In the genomic region with DNA sequence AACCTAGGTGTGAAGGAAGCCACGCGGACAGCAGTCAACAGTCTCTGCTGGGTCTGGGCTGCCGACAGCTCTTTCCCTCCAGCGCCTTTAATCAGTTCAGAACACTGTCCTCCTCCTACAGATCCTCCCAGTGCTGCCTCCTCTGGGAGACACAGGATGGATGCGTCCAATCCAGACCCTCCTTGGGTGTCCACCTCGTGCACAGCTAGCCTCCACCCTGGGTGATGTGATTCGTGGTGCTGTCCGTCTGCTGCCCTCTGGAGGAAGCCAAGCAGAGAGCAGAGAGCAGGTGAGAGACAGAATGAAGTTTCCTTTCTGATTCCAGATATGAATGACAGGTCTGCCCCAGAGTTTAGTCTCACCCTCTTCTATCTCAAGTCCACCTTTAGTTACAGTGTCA, we compare ENCODE assay signal across 8 mouse cellular contexts. TPM values are rescaled to one million over a fixed set of nuclear protein-coding genes. Genes with fewer than 3 reads are reported as not detected.
A peak's percentile ranks its signal among the peaks of the same experiment; 100 is the strongest.
DNase-seq lines count a peak whose midpoint lies in the region; ATAC-seq and TF ChIP-seq lines count a peak whose summit lies in the region.

No protein-coding gene starts in this region.

- H3K27ac ChIP-seq in hindbrain, postnatal 0 days: no peak overlapping the region
- H3K27ac ChIP-seq in lung, embryonic 16.5 days (ENCODE audit: low read length): no peak overlapping the region
- H3K27ac ChIP-seq in stomach, embryonic 15.5 days: no peak overlapping the region

- no peaks in the 10 kb centered on the region for H3K4me1 ChIP-seq in hindbrain, postnatal 0 days (ENCODE audit: insufficient read depth, low read length)
- peaks cover 6% of the 10 kb centered on the region for H3K4me1 ChIP-seq in lung, embryonic 16.5 days (replicated peaks; ENCODE audit: control insufficient read depth, insufficient read depth, low read length)
- H3K4me1 ChIP-seq in stomach, embryonic 15.5 days: no peaks in the 10 kb centered on the region

- H3K9me3 ChIP-seq in hindbrain, postnatal 0 days (ENCODE audit: low read length): no peaks in the 10 kb centered on the region
- no peaks in the 10 kb centered on the region for H3K9me3 ChIP-seq in lung, embryonic 16.5 days (ENCODE audit: control insufficient read depth, low read length)
- H3K9me3 ChIP-seq in stomach, embryonic 15.5 days: no peaks in the 10 kb centered on the region

- WGBS in hindbrain, postnatal 0 days: 35% methylated on average over 8 of the region's 8 CpGs
- WGBS in lung, embryonic 16.5 days: 21% methylated on average over 8 of the region's 8 CpGs
- WGBS in stomach, embryonic 15.5 days: 31% methylated on average over 8 of the region's 8 CpGs

- no peak overlapping the region for H3K9ac ChIP-seq in hindbrain, postnatal 0 days (replicated peaks; ENCODE audit: low read length)
- H3K9ac ChIP-seq in lung, embryonic 16.5 days (ENCODE audit: low read length): no peak overlapping the region
- no peak overlapping the region for H3K9ac ChIP-seq in stomach, embryonic 15.5 days

- DNase-seq in gastrocnemius, adult 18-20 months (ENCODE audit: low spot score): peak; percentile 52
- DNase-seq in gastrocnemius, postnatal 36 days: no peak
- peak; percentile 9 for DNase-seq in A20 (ENCODE audit: low read depth, low spot score)
- peak; percentile 24 to 41 for DNase-seq in cerebellum, postnatal 25 days
- DNase-seq in hindbrain, postnatal 0 days (ENCODE audit: low spot score): peak; percentile 59
- no peak for DNase-seq in spleen, postnatal 36 days (ENCODE audit: low spot score in 2 of 2)

- H3K27me3 ChIP-seq in hindbrain, postnatal 0 days (ENCODE audit: insufficient read depth, low read length): no peaks in the 10 kb centered on the region
- no peaks in the 10 kb centered on the region for H3K27me3 ChIP-seq in lung, embryonic 16.5 days (ENCODE audit: control insufficient read depth, insufficient read depth, low read depth, low read length)
- H3K27me3 ChIP-seq in stomach, embryonic 15.5 days (replicated peaks): no peaks in the 10 kb centered on the region

- no peak overlapping the region for H3K4me3 ChIP-seq in hindbrain, postnatal 0 days (ENCODE audit: low read length)
- H3K4me3 ChIP-seq in lung, embryonic 16.5 days (ENCODE audit: low read length): no peak overlapping the region
- no peak overlapping the region for H3K4me3 ChIP-seq in stomach, embryonic 15.5 days (replicated peaks)

- peak; percentile 69 for ATAC-seq in hindbrain, postnatal 0 days
- ATAC-seq in lung, embryonic 16.5 days (ENCODE audit: low read depth): peak; percentile 65
- peak; percentile 35; the same call in 1 of the 2 replicates for ATAC-seq in stomach, embryonic 15.5 days (ENCODE audit: insufficient read depth, low FRiP score, low read depth)

- TF ChIP-seq CTCF in hindbrain, postnatal 0 days (IDR thresholded peaks at IDR 0.05; ENCODE audit: low read depth): peak; percentile 74

- intact Hi-C loops in gastrocnemius, postnatal 36 days (cut with DNase I): loop anchor here (5.0 kb wide), 1 partner anchor 107 kb away; no protein-coding TSS in a partner anchor

- H3K4me2 ChIP-seq in hindbrain, postnatal 0 days (ENCODE audit: low read depth, low read length): no peak overlapping the region
- no peak overlapping the region for H3K4me2 ChIP-seq in lung, embryonic 16.5 days (ENCODE audit: low read depth, low read length)
- no peak overlapping the region for H3K4me2 ChIP-seq in stomach, embryonic 15.5 days

- H3K36me3 ChIP-seq in hindbrain, postnatal 0 days (ENCODE audit: insufficient read depth, low read length): no peaks in the 10 kb centered on the region
- no peaks in the 10 kb centered on the region for H3K36me3 ChIP-seq in lung, embryonic 16.5 days (ENCODE audit: control insufficient read depth, insufficient read depth, low read length)
- no peaks in the 10 kb centered on the region for H3K36me3 ChIP-seq in stomach, embryonic 15.5 days

RNA-seq across cellular contexts. Expression of a gene that starts 6.1 kb away (rescaled TPM):
- 10 to 100 TPM; 24.8 to 30.5 TPM for total RNA-seq in gastrocnemius, adult 18-20 months (2021)
- 10 to 100 TPM; 63.2 to 73.4 TPM for total RNA-seq in gastrocnemius, postnatal 36 days (2021)
- total RNA-seq in hindbrain, postnatal 0 days (2014; rRNA removed): 15.9 and 19.2 TPM in 2 replicates
- 4.9 and 5.2 TPM in 2 replicates for polyA plus RNA-seq in hindbrain, postnatal 0 days (2015; fragmentation: Nextera tagmentation; extraction: Ambion mirVana)
- polyA plus RNA-seq in lung, embryonic 16.5 days (2015; fragmentation: Nextera tagmentation; extraction: Ambion mirVana): 107 and 119 TPM in 2 replicates
- polyA plus RNA-seq in stomach, embryonic 15.5 days (2015; fragmentation: Nextera tagmentation; extraction: Ambion mirVana): 86.6 and 109 TPM in 2 replicates

Comparison
In these comparisons a context has a peak if more than half of its experiments do, and no peak if none do; other contexts are left out.
1. DNase-seq: peak in gastrocnemius, adult 18-20 months (single experiment), A20 (single experiment), cerebellum, postnatal 25 days (2 of 2) and hindbrain, postnatal 0 days (single experiment); none in gastrocnemius, postnatal 36 days (0 of 2) and spleen, postnatal 36 days (0 of 2).
2. Peak in every context shown above with its lines, with median percentiles within 50 percentile points of each other: ATAC-seq.